Mouse (Mus musculus): ENCODE data around the gene Slc35c2.

DNA sequence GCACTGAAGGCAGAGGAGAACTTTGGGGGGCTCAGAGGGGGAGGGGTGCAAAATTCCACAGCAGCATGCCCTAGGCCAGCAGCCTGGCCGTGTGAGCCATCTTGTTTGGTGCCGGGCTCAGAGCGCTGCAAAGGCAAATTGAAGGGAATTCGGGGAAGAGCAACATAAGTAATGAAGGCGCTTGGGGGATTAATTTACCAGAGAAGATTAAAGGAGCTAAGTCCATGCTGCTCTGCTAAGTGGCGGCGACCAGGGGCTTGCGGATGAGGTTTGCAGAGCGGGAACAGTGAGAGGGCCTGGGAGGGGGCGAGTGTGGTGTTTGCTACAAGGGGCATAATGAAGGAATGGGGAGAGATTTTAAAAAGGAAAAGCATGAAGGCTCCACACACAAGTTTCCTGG, 8.3 kb downstream of the Slc35c2 start:
- TF ChIP-seq ZNF384 (IDR thresholded peaks at IDR 0.05; ENCODE audit: low read depth, low read length) = no peak
- no peak for TF ChIP-seq CHD2 (IDR thresholded peaks at IDR 0.05; ENCODE audit: low read depth, low read length)
- no peak for TF ChIP-seq ZC3H11A (IDR thresholded peaks at IDR 0.05; ENCODE audit: borderline replicate concordance, low read depth, low read length)
- TF ChIP-seq MAFK (IDR thresholded peaks at IDR 0.05; ENCODE audit: insufficient read depth, low read depth, low read length) = no peak
